Mouse (Mus musculus) bone marrow, adult 2 months (tissue): ENCODE measurements around the gene Chchd6.

Experiments used
- CTCF ChIP-seq: fragments of 200-500 bp; IDR thresholded peaks from 2 replicates; pipeline ENCODE4 v1.5.1; 2011; ENCODE audit warnings: low read length, control low read depth; ENCODE audit not compliant: control insufficient read depth, insufficient read depth
- POLR2A ChIP-seq: fragments of 200-500 bp; IDR thresholded peaks from 2 replicates; pipeline ENCODE4 v1.6.1; 2011; ENCODE audit warnings: low read depth, mild to moderate bottlenecking, control low read depth, low read length, borderline replicate concordance; ENCODE audit not compliant: control insufficient read depth

DNA sequence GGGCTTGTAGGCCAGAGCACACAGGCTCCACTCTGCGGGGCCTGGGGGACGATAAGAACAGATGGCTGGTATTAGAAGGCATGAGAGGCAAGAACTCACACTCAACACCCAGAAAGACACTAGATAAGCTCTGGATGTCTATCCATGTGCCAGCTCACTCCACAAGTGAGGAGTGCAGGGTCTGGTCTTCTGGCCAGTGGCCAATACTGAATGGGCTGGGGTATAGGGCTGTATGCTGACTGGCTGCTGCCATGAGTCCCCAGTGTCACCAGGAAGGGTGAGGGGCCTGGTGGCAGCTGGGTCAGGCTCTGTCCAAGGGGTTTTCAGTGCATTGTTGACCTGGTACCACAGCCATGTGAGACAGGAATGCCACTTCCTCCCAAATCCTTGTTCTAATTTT, 210.8 kb downstream of the Chchd6 start:
- no peak for TF ChIP-seq CTCF
- TF ChIP-seq POLR2A: no peak
